Mouse (Mus musculus) spleen, postnatal 10 days (tissue): ENCODE results near the gene Tor1aip1.

Experiments
- DNase-seq, 2 experiments: peaks; one replicate each; pipeline ENCODE4 v3.0.0; 2021 to 2022; ENCODE audit warnings: low spot score in 2 of 2

Tor1aip1 gene

GRCm38 (mm10) chr1:156035930-156036737 lies at the start of gene Tor1aip1:
Tor1aip1 (minus strand) TSS chr1:156036480.
- DNase-seq, result peak; percentile 89 to 95

- DNase-seq, result peak in 1 of 2 experiments; percentile 32
Measured at GRCm38 (mm10) chr1:156085770-156086169, 49.5 kb upstream of the Tor1aip1 start.

- no peak for DNase-seq
Measured at GRCm38 (mm10) chr1:156084603-156085002, 48.3 kb upstream of the Tor1aip1 start.

GRCm38 (mm10) chr1:156077655-156078054 lies 41.4 kb upstream of the Tor1aip1 start:
- DNase-seq, result no peak

- peak in 1 of 2 experiments; percentile 27 for DNase-seq
Measured at GRCm38 (mm10) chr1:156076474-156076873, 40.2 kb upstream of the Tor1aip1 start.

GRCm38 (mm10) chr1:156074575-156074974 lies 38.3 kb upstream of the Tor1aip1 start:
- DNase-seq, result peak in 1 of 2 experiments; percentile 24

- DNase-seq, result no peak
Measured at GRCm38 (mm10) chr1:156073169-156073821, 37.0 kb upstream of the Tor1aip1 start.

- no peak for DNase-seq
Measured at GRCm38 (mm10) chr1:156070106-156070505, 33.8 kb upstream of the Tor1aip1 start.

- DNase-seq, result no peak
Measured at GRCm38 (mm10) chr1:156066133-156066532, 29.9 kb upstream of the Tor1aip1 start.

- DNase-seq, result no peak
Measured at GRCm38 (mm10) chr1:156062193-156062592, 25.9 kb upstream of the Tor1aip1 start.

GRCm38 (mm10) chr1:156058207-156058606 lies 21.9 kb upstream of the Tor1aip1 start:
- no peak for DNase-seq

GRCm38 (mm10) chr1:156046688-156047087 lies 10.4 kb upstream of the Tor1aip1 start:
- DNase-seq, result no peak

- DNase-seq, result no peak
Measured at GRCm38 (mm10) chr1:156044211-156044611, 7.9 kb upstream of the Tor1aip1 start.

GRCm38 (mm10) chr1:156043027-156043426 lies 6.7 kb upstream of the Tor1aip1 start:
- peak; percentile 22 to 61 for DNase-seq

GRCm38 (mm10) chr1:156042481-156042880 lies 6.2 kb upstream of the Tor1aip1 start:
- no peak for DNase-seq

- DNase-seq, result peak in 1 of 2 experiments; percentile 32
Measured at GRCm38 (mm10) chr1:156041451-156042241, 5.4 kb upstream of the Tor1aip1 start.

GRCm38 (mm10) chr1:156040731-156041401 lies 4.6 kb upstream of the Tor1aip1 start:
- DNase-seq, result peak; percentile 76 to 92

GRCm38 (mm10) chr1:156039989-156040388 lies 3.7 kb upstream of the Tor1aip1 start:
- peak; percentile 20 to 60 for DNase-seq

GRCm38 (mm10) chr1:156037144-156037583 lies 884 bp upstream of the Tor1aip1 start:
- peak; percentile 50 to 60 for DNase-seq

- peak; percentile 86 to 95 for DNase-seq
Measured at GRCm38 (mm10) chr1:156035269-156035929, 881 bp downstream of the Tor1aip1 start, which contains the start of gene Tor1aip2. Tor1aip2 (plus strand) TSS chr1:156035403.

- no peak for DNase-seq
Measured at GRCm38 (mm10) chr1:156034661-156035060, 1.6 kb downstream of the Tor1aip1 start.
